Mouse (Mus musculus) hindbrain, embryonic 11.5 days (tissue): ENCODE data around the gene Lsm4. TPM values are rescaled to one million over a fixed set of nuclear protein-coding genes. Genes with fewer than 3 reads are reported as not detected.

ENCODE experiments used
- ATAC-seq: fragments of 200-750 bp; cut with Nextera tagmentation; 2 replicates; pipeline ENCODE4 v1.8.0; 2017; ENCODE audit warnings: mild to moderate bottlenecking, moderate TSS enrichment, moderate library complexity; ENCODE audit not compliant: low FRiP score
- DNase-seq: peaks from one replicate; pipeline ENCODE4 v3.0.0-alpha.2; 2015; ENCODE audit warnings: low spot score
- H3K27ac ChIP-seq: fragments of 300-500 bp; sonication (generic); 2 replicates; pipeline ENCODE4 v1.5.1; 2014; ENCODE audit warnings: mild to moderate bottlenecking, low read depth, low read length
- H3K27me3 ChIP-seq: fragments of 300-500 bp; sonication (generic); 2 replicates; pipeline ENCODE4 v1.6.1; 2014; ENCODE audit warnings: mild to moderate bottlenecking, low read length, moderate library complexity, mixed read lengths; ENCODE audit not compliant: control insufficient read depth, insufficient read depth
- H3K36me3 ChIP-seq: fragments of 300-500 bp; sonication (generic); 2 replicates; pipeline ENCODE4 v1.6.1; 2014; ENCODE audit warnings: mild to moderate bottlenecking, low read length, moderate library complexity, mixed read lengths; ENCODE audit not compliant: control insufficient read depth, insufficient read depth
- H3K4me1 ChIP-seq: fragments of 300-500 bp; sonication (generic); replicated peaks from 2 replicates; pipeline ENCODE4 v1.6.1; 2014; ENCODE audit warnings: low read length, mixed read lengths; ENCODE audit not compliant: control insufficient read depth, insufficient read depth
- H3K4me2 ChIP-seq: fragments of 300-500 bp; sonication (generic); replicated peaks from 2 replicates; pipeline ENCODE4 v1.6.1; 2014; ENCODE audit warnings: mild to moderate bottlenecking, low read depth, low read length
- H3K4me3 ChIP-seq: fragments of 300-500 bp; sonication (generic); 2 replicates; pipeline ENCODE4 v1.5.1; 2014; ENCODE audit warnings: low read depth, low read length
- H3K9ac ChIP-seq: fragments of 300-500 bp; sonication (generic); 2 replicates; pipeline ENCODE4 v1.6.1; 2014; ENCODE audit warnings: low read depth, low read length
- H3K9me3 ChIP-seq: fragments of 300-500 bp; sonication (generic); 2 replicates; pipeline ENCODE4 v1.6.1; 2016; ENCODE audit warnings: low read length; ENCODE audit not compliant: control insufficient read depth
- WGBS: fragments of 180-500 bp; shearing (Covaris S2); extraction: QIAGEN DNeasy Blood & Tissue Kit; methylation state at CpG from one replicate; pipeline ENCODE4 v1.1.7; 2014; 5-methylcytosine and 5-hydroxymethylcytosine counted together
- polyA plus RNA-seq: library from polyadenylated mRNA; unstranded; fragments of >200 nt; fragmentation: Nextera tagmentation; extraction: Ambion mirVana; gene quantifications from 2 replicates; pipeline ENCODE4 v1.2.1, GENCODE M21; 2014

Gene Lsm4
- polyA plus RNA-seq, 1 experiment from 2014 or later = 282 TPM

DNA sequence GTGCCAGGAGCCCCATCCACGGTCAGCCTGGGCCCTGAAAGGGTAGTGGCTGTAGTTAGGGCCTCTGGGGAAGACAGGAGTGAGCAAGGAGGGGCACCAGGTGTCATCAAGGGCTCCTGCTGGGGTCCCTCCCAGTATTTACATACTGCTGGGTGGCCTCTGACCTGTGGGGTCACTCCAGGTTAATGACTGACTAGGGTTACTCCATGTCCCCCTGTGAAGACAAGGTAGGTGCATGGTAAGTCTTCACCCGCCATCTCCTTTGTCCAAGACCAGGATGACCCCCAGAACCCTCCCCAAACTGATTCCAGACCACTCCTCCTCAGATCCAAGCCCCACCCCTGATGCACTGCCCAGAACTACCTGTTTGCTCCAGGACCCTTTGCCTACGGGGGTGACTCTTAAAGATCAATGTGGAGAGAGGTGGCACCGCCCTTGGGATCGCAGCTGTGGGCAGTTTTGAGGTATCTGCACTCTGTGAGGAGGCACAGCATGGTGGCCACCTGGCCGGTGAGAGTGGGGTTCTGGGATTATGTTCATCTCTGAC is 40.6 kb upstream of the Lsm4 start, which contains the start of gene Gdf15:
Gdf15 (minus strand) TSS at position 111 of the 547 bp plus-strand sequence.
- Histone ChIP-seq H3K27ac (no peak within 1 kb of the TSS), H3K4me2 (no peak within 1 kb of the TSS), H3K36me3 (no peaks in the 10 kb centered on the region), H3K27me3 (peaks cover 5% of the 10 kb centered on the region), H3K4me3 (no peak within 1 kb of the TSS), H3K9me3 (no peaks in the 10 kb centered on the region), H3K9ac (no peak within 1 kb of the TSS), H3K4me1 (no peaks in the 10 kb centered on the region; the same call in 1 of the 2 replicates)
- DNase-seq (no peak), ATAC-seq (no peak)
- 75% methylated on average over 6 of the region's 6 CpGs for WGBS

DNA sequence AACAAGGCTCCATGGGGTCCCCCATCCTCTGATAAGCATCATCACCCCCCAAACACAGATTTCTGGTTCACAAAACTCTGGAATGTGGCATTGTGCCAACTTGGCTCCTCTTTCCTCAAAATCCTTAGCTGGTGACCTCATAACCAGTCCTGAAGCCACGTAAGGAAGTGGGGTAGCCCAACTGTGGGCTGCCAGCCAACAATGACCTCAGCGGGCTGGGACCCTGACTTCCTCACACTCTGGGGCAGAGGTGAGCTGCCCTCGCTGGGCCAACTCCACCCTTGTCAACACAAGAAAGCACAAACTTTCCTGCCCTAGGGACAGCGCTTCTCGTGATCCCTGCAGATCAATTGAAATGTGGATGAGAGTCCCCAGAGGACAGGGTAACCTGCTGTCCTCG is 39.0 kb upstream of the Lsm4 start:
- no peaks in the 10 kb centered on the region; the same call in 1 of the 2 replicates for H3K4me1 ChIP-seq
- 64% methylated on average over 6 of the region's 6 CpGs for WGBS
- H3K27ac ChIP-seq = no peak overlapping the region
- H3K4me3 ChIP-seq = no peak overlapping the region
- ATAC-seq (no peak), DNase-seq (no peak)
- H3K4me2 ChIP-seq = no peak overlapping the region
- H3K9me3 ChIP-seq = no peaks in the 10 kb centered on the region
- H3K9ac ChIP-seq = no peak overlapping the region
- peaks cover 5% of the 10 kb centered on the region for H3K27me3 ChIP-seq
- no peaks in the 10 kb centered on the region for H3K36me3 ChIP-seq

DNA sequence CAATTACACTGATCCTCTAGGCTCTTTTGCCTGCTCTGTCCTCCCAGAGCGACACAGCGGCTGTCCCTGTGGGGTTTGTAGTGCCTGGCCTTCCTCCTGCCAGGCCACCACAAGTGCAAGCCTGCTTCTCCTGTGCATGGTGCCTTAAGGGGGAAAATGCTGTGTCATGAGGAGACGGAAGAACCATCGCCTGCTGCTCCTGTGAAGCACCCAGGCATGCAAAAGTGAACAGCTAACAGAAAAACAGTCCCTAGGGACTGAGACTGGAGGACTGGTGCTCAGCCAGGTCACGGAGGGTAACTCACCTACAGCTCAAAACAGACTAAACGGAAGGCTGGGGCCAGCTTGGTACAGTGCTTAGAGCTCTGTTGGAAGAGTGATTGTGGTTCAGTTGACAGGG is 37.5 kb upstream of the Lsm4 start:
- H3K36me3 ChIP-seq = no peaks in the 10 kb centered on the region
- no peaks in the 10 kb centered on the region for H3K4me1 ChIP-seq
- ATAC-seq = no peak
- 77% methylated on average over 6 of the region's 6 CpGs for WGBS
- DNase-seq = no peak
- H3K9me3 ChIP-seq = no peaks in the 10 kb centered on the region
- H3K9ac ChIP-seq = 0 out of 2 replicates have a peak overlapping the region, but pooled peaks have one; percentile 7
- H3K4me2 ChIP-seq = no peak overlapping the region
- peaks cover 5% of the 10 kb centered on the region for H3K27me3 ChIP-seq
- no peak overlapping the region for H3K4me3 ChIP-seq
- H3K27ac ChIP-seq = no peak overlapping the region

DNA sequence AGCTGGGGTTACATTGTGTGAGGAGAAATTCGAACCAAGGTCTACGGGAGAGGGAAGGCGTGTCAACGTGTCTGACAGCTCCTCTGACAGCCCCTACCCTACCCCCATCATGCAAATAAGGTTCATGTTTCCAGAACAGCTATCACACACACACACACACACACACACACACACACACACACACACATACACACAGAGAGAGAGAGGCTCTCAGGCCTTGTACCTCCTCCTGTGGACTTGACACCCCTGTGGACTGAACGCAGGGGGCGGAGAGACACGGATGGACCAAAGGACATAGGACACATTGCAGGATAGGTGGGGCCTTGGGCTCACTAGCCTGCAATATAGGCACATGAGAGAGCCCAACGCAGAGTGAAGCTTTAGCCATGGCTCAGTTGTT is 36.2 kb upstream of the Lsm4 start:
- Histone ChIP-seq H3K4me1 (no peaks in the 10 kb centered on the region), H3K9me3 (no peaks in the 10 kb centered on the region), H3K27ac (no peak overlapping the region), H3K36me3 (no peaks in the 10 kb centered on the region), H3K27me3 (no peaks in the 10 kb centered on the region; the same call in 1 of the 2 replicates), H3K4me2 (no peak overlapping the region), H3K9ac (no peak overlapping the region), H3K4me3 (no peak overlapping the region)
- 62% methylated on average over 8 of the region's 8 CpGs for WGBS
- no peak for ATAC-seq
- DNase-seq = no peak

DNA sequence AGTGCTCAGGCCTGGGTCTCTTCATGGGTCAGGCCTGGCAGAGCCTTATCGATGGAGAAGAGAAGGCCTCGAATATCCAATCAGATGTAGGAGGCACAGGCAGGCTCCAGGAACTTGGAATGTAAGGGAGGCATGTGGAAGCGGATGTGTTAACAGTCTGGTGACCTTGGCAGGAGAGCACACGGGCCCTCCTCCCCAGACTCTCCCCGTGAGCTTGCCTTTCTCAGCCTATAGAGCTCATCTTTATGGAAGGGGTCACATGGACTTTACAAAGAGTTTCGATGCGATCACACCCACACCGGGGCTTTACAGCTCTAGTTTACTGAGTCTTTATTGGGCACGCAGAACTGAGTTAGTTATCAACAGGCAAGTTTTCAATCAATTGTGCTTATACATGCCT is 34.3 kb upstream of the Lsm4 start:
- DNase-seq (no peak), ATAC-seq (no peak)
- WGBS = 70% methylated on average over 9 of the region's 9 CpGs

DNA sequence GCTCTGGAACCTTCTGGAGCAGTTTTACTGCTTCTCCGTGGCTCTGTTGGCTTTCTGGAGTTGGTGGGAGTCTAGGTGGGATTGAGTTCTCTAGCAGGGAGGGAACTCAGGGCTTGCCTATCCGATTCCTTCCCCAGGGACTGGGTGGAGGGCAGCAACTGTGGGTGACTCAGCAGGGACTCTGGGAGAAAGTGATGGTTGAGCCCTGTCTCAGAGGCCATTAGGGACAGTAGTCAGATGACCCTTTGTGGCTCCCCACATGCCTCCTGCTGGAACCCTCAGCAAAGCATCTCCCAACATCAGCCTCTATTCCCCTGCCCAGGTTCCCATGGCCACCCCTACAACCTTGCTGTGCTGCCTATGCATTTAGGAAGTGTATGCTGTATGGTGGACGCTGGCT is 30.0 kb upstream of the Lsm4 start:
- Histone ChIP-seq H3K4me1 (peaks cover 11% of the 10 kb centered on the region; the same call in 1 of the 2 replicates), H3K9me3 (no peaks in the 10 kb centered on the region), H3K4me3 (no peak overlapping the region), H3K27me3 (no peaks in the 10 kb centered on the region), H3K9ac (no peak overlapping the region), H3K36me3 (no peaks in the 10 kb centered on the region), H3K27ac (no peak overlapping the region), H3K4me2 (no peak overlapping the region)
- no peak for DNase-seq
- WGBS = 77% methylated on average over 3 of the region's 3 CpGs
- no peak for ATAC-seq

More for the DNA sequence above, 34.3 kb upstream of the Lsm4 start:
- no peaks in the 10 kb centered on the region for H3K27me3 ChIP-seq
- no peak overlapping the region for H3K4me2 ChIP-seq
- no peaks in the 10 kb centered on the region for H3K36me3 ChIP-seq
- H3K27ac ChIP-seq = no peak overlapping the region
- H3K4me1 ChIP-seq = no peaks in the 10 kb centered on the region
- no peaks in the 10 kb centered on the region for H3K9me3 ChIP-seq
- H3K9ac ChIP-seq = no peak overlapping the region
- H3K4me3 ChIP-seq = no peak overlapping the region

DNA sequence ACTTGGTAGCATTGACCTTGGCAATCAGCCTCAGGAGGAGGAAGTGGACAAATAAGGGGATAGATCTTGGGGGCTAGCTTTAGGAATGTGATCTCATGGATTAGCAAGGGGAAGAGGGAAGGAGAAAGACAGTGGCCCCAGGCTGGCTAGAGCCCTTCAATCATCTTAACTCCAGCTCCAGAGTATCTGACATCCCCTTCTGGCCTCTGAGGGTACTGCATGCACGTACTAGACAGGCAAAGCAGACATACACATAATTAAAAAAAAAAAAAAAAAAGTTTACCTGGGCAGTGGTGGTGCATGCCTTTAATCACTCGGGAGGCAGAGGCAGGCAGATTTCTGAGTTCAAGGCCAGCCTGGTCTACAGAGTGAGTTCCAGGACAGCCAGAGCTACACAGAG is 29.0 kb upstream of the Lsm4 start:
- no peak for DNase-seq
- no peak overlapping the region for H3K9ac ChIP-seq
- no peaks in the 10 kb centered on the region; the same call in 1 of the 2 replicates for H3K36me3 ChIP-seq
- H3K4me3 ChIP-seq = no peak overlapping the region
- 73% methylated on average over 2 of the region's 2 CpGs for WGBS
- peaks cover 11% of the 10 kb centered on the region; the same call in 1 of the 2 replicates for H3K4me1 ChIP-seq
- no peaks in the 10 kb centered on the region for H3K27me3 ChIP-seq
- no peak for ATAC-seq
- H3K27ac ChIP-seq = no peak overlapping the region
- H3K4me2 ChIP-seq = no peak overlapping the region
- H3K9me3 ChIP-seq = no peaks in the 10 kb centered on the region

DNA sequence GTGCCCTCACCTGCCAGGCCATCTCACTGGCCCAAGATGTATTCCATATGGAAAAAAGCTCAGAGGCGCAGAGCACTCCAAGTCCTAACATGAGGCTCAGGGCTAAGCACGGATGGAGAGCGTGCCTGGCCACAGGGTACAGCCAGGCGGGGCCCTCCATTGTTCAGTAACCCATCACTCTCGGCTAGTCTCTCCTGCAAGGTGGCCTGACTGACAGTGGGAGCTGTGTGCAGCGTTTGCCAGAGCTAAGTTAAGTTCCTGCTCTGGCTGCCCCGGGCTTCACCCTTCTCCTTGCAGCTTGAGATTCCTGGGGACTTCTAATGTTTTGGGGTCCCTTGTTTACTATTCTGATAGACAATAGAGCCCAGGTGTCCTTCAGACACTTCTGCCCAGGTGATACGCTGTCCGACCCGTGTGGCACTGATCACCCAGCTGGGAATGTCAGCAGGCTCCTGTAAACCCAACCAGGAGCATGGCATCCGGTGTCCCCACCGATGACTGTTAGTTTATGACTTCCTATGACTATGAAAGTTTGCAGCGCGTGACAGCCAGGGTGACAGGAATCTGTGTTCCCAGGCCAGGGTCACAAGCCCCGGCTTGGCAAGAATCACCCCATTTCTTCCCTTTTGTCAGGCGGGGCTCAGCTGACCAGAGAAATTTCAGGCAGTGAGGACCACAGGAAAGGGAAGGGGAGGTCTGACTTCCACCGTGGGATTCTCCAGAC is 27.4 kb upstream of the Lsm4 start:
- H3K4me1 ChIP-seq = peaks cover 11% of the 10 kb centered on the region; the same call in 1 of the 2 replicates
- DNase-seq (no peak), ATAC-seq (no peak)
- peaks cover 7% of the 10 kb centered on the region; the same call in 1 of the 2 replicates for H3K36me3 ChIP-seq
- no peak overlapping the region for H3K9ac ChIP-seq
- 63% methylated on average over 17 of the region's 17 CpGs for WGBS
- no peaks in the 10 kb centered on the region for H3K27me3 ChIP-seq
- no peaks in the 10 kb centered on the region for H3K9me3 ChIP-seq
- H3K27ac ChIP-seq = no peak overlapping the region
- H3K4me3 ChIP-seq = no peak overlapping the region
- H3K4me2 ChIP-seq = no peak overlapping the region

DNA sequence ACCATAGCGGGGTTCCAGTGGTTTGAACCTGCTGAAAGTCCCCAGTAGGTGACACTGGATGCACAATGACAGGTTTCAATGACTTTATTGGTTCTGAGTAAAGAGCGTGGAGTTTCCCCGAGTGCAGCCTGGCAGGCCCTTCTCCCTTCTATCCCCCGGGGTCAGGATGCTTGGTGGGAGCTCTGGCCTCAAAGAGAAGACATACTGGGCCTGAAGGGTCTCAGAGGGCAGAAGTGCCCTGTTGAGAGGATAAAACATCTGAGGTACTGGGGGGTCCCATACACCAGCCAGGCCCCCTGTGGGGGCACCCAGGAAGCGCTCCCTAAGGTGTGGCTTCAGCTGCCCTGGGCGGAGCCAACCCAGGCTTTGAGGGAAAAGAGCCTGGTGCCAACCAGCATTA is 26.7 kb upstream of the Lsm4 start:
- no peak overlapping the region for H3K4me3 ChIP-seq

More for the DNA sequence above, 26.7 kb upstream of the Lsm4 start:
- no peak for ATAC-seq
- Histone ChIP-seq H3K27me3 (no peaks in the 10 kb centered on the region), H3K4me2 (no peak overlapping the region), H3K36me3 (peaks cover 7% of the 10 kb centered on the region; the same call in 1 of the 2 replicates), H3K9ac (no peak overlapping the region), H3K27ac (no peak overlapping the region), H3K4me1 (peaks cover 11% of the 10 kb centered on the region; the same call in 1 of the 2 replicates), H3K9me3 (no peaks in the 10 kb centered on the region)
- no peak for DNase-seq
- 69% methylated on average over 6 of the region's 6 CpGs for WGBS
